Mouse (Mus musculus) c-Kit-negative CD71-positive TER-119-positive erythroid progenitor cells, embryonic 14.5 days (primary cell): ENCODE results near the gene Gpr3.

Source experiments
- DNase-seq: peaks from one replicate; pipeline ENCODE4 v3.0.0-alpha.2; 2013; ENCODE audit warnings: low read depth, low spot score

The Gpr3 gene

DNA sequence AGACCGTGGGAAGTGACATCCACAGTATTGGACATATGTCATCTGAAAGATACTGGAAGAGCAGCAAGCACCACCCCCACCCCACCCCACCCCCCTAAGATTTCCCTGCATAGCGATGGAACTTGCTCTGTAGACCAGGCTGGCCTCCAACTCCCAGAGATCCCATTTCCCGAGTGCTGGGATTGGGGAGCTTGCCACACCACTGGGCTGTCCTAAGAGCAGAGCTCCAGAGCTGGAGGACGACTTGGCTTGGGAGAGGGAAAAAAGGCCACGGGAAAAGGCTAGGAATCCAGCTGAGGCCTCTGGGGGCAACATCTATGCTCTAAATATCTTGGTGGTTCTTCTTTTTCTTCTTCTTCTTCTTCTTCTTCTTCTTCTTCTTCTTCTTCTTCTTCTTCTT, 22.4 kb upstream of the Gpr3 start:
- DNase-seq = no peak

DNA sequence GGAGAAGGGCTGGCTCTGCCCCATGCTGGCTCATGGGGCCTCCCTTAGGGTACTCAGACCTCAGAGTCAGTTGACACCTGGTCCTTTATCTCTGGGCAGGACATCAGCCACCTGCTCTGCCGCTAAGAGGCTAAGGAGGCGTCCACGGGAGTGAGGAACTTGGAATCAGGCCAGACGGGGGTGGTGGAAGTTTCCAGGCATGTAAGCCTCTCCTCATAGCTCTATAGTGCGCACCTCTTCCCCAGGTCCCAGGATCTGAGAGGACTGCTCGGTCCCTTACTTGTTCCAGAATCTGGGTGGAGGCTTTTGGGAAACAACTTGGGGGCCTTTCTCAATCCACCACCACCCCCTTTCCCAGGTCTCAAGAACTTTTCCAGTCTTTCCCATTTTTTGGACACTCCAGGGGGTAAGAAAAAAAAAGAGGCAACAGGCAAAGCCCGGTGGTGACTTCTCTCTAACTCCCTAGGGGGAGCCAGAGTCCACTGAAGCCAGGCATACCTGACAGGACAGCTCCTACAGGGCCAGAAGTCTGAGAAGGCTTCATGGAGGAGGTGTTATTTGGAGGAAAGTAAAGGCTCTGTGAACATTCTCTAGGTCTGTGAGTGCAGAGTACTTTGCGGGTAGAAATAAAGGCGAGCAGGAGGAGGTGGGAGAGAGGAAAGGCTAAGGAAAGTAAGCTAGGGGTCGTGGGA, 21.1 kb upstream of the Gpr3 start:
- no peak for DNase-seq

DNA sequence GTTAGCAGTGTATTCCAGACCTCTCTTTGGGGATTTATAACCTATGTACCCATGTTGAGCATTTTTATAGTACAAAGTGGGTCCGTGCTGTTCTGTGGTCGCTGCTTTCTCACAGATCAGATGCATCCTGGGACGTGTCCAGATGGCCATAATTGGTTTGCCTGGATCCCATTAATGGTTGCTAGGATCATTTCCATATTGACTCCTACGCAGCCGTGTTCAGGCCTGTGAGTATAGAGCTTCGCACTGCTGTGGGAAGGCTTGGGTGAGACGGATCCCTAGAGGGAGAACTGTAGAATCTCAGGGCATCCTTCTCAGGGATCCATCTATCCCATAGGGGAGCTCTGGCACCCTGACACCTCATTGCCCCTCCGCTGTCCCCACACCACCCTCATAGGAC, 17.2 kb upstream of the Gpr3 start:
- DNase-seq = no peak

DNA sequence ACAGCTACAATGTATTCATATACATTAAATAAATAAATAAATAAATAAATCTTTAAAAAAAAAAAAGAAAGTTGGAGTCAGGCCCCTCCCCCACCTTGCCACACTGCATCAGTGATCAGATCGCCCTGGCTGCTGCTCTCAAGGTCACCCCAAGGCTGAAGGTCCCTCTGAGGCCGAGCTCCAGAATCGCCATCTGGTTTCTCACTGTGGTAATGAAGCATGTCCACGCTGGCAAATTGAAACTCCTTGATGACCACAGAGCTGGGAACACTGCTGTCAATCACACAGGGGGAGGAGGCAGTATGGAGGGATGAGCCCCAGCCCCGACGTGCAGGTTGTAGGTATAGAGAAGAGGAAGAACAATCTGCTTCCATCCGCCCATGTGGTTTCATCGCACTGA, 15.3 kb upstream of the Gpr3 start:
- no peak for DNase-seq

DNA sequence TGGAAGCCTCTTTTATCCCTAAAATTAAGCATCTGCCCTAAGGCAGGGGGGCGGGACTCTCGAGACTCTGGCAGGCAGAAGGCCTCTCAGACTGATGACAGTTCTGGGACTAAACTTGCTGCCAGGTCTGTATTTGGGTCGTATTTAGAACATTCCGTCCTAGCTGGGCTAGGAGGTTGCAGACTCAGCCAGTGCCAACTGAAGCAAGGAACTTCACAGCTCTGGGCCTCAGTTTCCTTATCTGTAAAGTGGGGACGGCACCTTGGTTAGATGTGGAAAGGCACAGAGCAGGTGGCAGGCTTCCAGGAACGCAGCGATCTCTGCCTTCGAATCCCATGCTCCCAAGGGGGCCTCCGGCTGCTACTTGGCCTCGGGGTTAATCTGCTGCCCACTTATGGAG, 13.7 kb upstream of the Gpr3 start:
- no peak for DNase-seq

DNA sequence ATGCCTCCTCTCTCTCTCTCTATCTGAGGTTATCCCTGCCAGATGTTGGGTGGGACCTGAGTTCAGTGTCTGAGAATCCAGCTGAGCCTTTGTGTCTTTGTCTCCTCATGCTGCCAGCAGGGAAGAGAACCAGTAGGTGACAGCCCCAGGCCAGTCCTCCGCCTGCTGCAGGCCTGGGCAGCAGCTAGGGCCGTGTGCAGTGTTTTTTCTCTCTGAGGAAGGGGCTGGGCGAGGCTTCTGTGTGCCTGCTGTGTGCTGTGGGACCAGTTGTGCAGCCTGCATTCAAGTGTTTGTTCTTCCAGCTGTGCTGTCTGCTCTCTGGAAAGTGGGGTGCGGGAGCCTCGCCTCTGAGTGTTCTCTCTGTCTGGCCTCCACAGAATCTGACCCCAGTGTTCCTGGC, 11.5 kb upstream of the Gpr3 start:
- DNase-seq = no peak

DNA sequence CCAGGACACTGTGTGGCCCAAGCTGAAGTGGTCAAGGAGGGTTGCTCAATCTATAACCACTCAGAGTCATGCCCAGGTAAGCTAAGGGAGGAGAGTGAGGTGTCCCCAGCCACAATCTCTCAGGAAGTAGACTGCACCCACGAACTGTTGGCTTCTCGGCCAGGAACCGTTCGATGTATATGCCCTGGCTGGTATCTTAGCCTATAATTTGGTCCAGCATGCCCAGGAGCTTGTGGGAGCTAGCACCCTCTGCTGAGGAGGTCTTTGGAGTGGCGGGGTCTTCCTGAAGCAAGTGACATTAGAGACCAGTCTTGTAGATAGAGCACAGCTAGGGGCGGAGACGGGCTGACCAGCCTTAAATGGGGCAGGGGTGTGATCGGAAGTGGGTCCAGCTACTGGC, 9.4 kb upstream of the Gpr3 start:
- no peak for DNase-seq

DNA sequence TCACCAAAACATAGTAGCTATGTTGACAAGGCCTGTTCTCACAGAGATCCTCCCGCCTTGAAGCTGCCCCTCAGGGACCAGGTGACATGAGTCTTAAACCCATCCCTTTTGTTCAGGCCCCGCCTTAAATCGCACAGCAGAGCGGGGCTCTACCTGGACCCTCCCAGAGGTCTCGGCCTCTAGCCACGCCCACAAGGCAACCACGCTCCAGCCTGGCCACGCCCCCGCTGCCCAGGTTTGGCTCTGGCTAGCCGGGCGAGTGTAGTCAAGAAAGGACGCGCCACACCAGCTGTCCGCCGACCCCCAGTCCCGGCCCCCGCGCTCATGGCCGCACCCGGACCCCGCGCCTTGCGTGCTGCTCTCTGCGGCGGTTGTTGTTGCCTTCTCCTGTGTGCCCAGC, 8.3 kb upstream of the Gpr3 start:
- no peak for DNase-seq

DNA sequence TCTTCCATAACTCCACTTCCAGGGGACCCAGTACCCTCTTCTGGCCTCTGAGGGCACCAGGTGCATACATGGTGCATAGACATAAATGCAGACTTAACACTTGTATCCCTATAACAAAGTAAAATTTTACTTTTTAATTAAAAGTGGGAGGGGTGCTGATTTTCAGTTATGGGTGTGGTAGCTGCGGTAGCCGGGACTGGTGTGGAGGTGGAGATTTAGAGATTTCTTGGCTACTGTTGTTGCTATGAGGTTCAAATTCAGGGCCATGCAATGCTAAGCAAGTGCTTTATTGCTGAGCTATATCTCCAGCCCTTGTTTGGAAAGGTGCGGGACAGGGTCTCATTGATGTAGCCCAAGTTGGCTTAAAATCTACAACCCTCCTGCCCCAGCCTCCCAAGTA, 6.4 kb upstream of the Gpr3 start:
- no peak for DNase-seq

DNA sequence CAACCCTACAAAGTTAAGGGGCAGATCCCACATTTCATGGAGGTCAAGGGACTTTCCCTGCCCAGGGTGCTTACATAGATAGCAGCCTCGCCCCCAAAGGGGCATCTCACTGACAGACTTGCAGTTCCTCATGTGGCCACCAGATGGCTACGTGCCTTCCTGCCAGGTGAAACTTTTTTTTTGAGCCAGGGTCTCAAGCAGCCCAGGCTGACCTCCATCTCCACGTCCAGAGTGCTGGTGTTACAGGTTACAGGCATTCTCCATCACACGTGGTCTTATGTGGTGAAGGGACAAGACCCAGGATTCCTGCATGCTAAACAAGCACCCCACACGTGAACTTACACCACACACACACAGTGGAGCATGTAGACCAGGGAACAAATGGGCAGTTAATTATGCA, 5.3 kb upstream of the Gpr3 start:
- DNase-seq = peak; percentile 38

DNA sequence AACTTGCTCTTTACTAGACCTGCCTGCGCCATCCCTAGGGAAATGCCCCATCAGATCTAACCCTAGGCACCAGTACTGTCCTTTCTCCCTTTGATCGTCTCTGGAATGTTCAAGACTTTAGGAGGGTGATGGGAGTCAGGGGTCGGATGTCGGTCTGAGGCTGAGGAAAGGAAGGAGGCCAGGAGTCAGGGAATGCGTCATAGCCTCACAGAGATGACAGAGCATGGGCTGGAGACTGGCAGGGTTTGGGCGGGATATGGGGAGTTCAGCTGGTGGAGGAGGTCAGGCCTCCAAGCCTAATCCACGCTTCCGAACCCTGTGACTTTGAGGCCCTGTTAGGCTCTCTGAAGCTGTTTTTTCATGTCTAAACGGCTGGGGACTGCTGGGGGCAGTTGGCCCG, 1.3 kb upstream of the Gpr3 start:
- DNase-seq = no peak

DNA sequence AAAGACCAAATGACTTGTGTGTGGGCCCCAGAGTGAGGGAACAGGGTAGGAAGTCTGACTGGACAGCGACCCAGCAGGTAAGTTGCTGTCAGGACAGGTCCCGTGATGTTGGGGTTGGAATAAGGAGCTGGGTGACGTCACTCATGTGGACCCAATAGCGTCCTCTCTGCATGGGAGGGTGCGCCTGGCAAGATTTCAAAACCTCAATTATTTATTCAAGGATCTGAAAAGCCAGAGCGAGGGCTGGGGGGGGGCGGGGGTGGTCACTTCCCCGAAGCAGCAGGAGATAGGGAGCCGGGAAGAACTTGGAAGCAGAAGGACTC, 893 bp upstream of the Gpr3 start:
- DNase-seq = no peak

DNA sequence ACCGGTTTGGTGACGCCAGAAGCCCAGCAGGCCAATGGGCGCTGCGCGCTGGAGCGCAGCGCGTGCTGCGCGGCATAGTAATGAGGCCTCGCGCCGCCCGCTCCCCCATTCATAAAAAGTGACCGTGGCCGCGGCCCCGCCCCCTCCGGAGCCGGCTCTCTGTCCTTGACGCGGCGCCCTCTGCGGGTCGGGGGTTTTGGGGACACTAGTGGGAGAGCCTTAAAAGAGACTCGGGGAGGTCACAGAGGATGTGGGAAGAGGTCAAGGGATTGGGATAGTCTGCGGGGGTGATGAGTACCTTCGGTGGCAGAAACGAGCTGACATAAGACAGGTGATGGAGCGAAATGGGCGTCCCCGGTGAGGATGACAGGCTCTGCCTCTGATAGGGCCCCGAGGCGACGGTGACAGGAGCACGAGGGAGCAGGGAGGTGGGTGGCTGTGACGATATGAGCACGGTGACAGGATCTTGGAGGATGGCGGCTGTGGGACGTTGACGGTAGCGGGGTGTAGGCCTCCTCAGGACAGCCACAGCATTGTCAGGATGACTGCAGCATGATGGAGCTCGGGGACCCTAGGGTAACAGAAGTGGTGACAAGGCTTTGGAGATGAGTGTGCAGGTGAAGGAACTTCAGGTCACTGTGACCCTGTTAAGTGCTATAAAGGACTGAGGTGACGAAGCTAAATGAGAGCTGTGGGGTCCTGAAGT, 379 bp upstream of the Gpr3 start:
- no peak for DNase-seq

DNA sequence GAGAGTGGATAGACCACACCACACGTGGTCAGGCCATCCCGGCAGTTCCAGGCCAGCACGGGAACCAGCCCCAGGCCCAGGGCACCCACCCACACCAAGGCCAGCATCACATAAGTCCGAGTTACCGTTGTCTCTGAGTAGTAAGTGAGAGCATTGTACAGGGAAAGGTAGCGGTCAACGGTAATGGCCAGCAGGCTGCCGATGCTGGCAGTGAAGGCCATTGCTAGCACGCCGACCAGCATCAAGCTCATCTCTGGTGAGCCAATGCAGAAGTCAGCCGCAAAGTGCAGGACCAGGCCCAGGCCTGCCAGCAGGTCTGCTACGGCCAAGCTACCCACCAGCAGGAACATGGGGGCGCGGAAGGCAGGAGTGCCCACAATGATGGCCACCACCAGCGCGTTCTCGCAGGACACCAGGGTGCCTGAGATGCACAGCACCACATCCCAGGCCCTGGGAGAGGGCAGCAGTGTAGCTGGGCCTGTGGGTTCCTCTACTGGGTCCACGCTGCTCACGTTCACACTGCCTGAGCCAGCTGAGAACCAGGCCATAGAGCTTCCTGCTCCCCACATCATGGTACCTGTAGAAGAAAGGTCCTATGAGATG, 1.4 kb downstream of the Gpr3 start:
- DNase-seq = no peak

DNA sequence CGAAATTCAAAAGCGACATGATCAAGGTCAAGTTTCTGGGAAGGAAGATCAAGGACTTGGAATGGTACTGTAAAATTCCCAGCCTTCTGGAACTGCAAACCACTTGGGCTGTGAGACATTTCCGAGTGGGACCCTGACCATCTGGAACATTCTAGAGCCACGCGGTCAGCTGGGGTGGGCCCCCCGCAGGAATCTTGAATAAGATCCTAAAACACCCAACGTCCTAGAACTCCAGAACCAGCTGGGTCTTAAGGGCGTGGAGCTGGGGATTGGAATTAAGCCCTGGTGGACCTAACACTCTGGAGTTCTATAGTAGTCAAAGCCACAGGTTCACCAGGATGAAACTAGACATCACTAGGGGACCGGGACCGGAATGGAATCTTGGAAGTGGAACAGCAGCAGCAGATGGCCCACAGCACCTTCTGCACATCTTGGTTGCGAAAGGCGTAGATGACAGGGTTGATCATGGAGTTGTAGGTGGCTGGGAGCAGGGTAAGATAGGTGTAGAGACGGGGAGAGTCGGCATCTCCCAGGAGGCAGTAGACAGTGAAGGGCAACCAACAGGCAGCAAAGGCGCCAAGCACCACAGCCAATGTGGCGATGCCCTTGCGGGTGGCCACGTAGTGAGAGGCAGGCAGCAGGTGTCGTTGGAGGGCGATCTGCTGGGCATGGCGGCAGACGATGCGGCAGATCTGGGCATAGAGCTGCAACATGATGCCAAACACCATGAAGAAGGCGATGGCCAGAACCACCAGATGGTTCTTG, 2.1 kb downstream of the Gpr3 start:
- no peak for DNase-seq

DNA sequence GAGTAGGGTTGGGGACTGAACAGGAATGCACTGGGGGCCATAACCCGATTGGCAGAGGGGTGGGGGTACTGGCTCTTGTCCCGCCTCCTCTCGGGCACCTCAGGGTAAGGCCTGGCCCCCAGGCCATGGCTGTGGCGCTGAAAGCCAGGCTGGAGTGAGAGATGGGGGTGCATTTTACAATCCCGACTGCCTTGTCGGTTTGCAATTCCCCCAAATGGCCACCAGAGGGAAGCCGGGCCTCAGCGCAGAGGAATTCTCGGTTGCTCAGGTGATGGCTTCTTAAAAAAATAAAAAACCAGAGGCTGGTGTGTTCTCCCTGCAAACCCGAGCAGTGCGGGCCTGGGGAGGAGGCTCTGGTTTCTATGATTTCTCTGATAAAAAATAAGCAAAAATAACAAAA, 3.0 kb downstream of the Gpr3 start:
- DNase-seq = peak; percentile 36

DNA sequence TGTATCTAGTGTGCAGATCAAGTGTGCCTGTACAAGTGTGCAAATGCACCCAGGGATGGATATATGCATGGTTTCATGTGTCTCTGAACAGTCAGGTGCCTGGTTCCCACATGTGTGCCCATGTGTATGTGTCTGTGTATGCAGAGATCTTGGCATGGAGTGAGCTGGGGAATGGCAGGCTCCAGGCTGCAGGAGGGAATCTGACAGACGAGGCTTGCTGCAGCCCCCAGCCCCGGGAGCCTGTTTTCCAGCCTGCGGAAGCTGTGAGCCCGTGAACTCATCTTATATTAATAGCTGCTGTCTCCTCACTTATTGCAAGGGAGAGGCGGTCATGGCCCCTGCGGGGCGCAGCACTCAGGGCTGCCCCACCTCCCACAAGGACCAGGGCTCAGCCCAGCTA, 8.0 kb downstream of the Gpr3 start:
- no peak for DNase-seq

DNA sequence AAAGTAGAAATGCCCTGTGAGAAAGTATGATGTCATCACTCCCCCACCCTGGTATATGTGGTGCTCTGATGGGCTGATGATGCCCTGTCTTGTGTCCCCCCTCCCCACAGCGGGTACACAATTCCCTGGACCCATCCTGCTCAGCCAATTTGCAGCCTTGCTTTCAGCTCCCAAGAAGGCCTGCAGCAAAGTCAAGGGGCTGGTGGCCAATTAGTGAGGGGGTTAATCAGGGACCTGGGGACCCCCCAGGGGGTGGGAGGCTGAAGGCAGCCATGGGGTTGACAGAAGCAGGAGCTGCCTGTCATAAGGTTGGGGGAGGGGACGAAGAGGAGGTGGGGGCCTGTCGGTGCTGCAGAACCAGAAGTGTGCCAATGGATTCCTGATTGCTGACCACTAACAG, 8.7 kb downstream of the Gpr3 start:
- no peak for DNase-seq

DNA sequence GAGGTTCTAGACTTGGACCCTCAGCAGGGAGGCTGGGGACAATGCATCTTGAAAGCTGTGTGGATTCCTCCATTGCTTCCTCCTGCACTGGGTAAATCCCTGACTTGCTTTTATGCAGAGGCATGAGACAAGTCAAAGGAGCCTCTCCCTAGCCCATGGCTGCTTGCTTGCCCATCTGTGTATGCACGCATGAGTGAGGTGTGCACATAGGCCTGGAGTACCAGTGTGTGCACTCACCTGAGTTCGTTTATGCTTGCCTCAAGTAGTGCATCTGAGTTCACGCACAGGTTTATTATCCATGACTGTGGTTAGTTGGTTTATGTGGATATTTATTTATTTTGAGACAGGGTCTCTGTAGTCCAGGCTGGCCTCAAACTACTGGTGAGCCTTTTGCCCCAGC, 10.1 kb downstream of the Gpr3 start:
- no peak for DNase-seq

DNA sequence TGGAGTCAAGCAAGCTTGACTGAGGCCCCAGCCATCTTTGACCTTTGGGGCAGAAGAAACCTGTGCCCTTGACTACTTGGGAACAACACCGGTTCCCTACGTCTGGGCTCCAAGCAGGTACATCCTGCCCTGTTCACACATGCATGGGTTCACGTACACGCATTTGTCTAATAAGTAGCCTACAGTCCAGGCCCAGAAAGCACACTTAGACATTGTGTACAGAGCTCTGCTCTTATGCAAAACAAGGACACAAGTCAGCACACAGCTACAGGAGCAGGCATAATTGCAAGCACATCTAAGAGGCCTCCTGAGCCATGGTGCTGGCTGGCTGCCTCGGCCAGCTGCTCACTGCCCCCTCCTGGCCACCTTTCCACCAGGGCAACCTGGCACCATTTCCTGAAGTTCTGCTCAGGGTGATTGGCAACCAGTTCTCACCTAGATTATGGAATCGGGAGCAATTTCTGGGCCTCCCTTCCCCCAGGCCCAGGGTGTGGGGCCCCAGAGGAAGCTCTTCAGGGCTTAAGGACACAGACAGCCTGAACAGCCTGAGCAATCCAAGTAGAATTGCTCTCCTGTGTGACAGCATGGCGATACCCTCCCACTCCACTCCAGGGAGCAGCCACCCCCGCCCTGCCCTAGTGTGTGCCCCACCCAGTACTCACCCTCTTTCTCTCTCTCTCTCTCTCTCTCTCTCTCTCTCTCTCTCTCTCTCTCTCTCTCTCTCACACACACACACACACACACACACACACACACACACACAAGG, 11.1 kb downstream of the Gpr3 start:
- no peak for DNase-seq

DNA sequence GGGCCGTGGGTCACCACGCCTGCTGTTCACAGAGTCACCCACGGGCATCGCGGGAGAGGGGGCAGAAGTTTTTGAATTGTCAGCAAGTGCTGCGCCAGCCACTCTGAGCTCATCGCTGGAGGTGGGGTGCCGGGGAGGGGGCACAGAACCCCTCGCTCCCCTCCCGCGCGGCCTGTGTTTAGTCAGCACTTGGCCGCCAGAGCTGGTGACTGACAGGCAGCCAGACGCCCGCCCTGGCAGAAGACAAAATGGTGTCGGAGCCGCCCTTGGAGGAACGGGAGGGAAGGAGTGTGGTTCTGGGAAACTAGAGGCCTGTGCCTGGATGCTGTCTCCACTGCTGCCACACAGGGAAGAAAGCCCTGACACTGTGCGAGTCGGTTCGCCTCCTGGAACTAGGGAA, 12.0 kb downstream of the Gpr3 start:
- DNase-seq = no peak

DNA sequence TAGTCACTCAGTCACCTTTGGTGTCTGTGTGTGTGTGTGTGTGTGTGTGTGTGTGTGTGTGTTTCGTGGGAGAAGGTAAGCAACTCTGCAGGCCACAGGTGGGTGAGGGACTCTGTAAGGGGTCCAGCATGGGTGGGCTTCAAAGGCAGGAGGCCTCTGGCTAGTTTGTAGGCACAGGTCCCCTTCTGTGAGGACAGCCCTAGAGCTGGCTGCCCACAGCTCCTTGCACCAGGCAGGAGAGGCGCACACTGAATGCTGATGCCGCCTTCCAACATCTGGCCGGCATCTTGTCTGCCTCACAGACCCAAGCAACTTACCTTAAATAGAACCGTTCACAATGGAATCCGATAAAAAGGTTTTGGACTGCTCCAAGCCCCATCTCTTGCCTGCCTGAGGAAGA, 12.6 kb downstream of the Gpr3 start:
- no peak for DNase-seq
